Mouse (Mus musculus) midbrain, embryonic 11.5 days (tissue): ENCODE results near the gene Arrdc5. TPM values are rescaled to one million over a fixed set of nuclear protein-coding genes. Genes with fewer than 3 reads are reported as not detected.
A peak's percentile ranks its signal among the peaks of the same experiment; 100 is the strongest.

ENCODE experiments used
- ATAC-seq: fragments of 200-750 bp; cut with Nextera tagmentation; 2 replicates; pipeline ENCODE4 v1.8.0; 2017; ENCODE audit warnings: moderate TSS enrichment, moderate library complexity; ENCODE audit not compliant: low FRiP score
- DNase-seq: peaks from one replicate; pipeline ENCODE4 v3.0.0; 2015; ENCODE audit warnings: low spot score; ENCODE audit errors: missing footprints
- H3K27ac ChIP-seq: fragments of 300-500 bp; sonication (generic); 2 replicates; pipeline ENCODE4 v1.5.1; 2014; ENCODE audit warnings: low read depth, low read length
- H3K27me3 ChIP-seq: fragments of 300-500 bp; sonication (generic); 2 replicates; pipeline ENCODE4 v1.6.1; 2014; ENCODE audit warnings: mild to moderate bottlenecking, low read length, moderate library complexity, mixed read lengths; ENCODE audit not compliant: control insufficient read depth, insufficient read depth
- H3K36me3 ChIP-seq: fragments of 300-500 bp; sonication (generic); 2 replicates; pipeline ENCODE4 v1.6.1; 2014; ENCODE audit warnings: mild to moderate bottlenecking, low read length, moderate library complexity, mixed read lengths; ENCODE audit not compliant: control insufficient read depth, insufficient read depth
- H3K4me1 ChIP-seq: fragments of 300-500 bp; sonication (generic); 2 replicates; pipeline ENCODE4 v1.6.1; 2014; ENCODE audit warnings: low read length; ENCODE audit not compliant: control insufficient read depth, insufficient read depth
- H3K4me2 ChIP-seq: fragments of 300-500 bp; sonication (generic); 2 replicates; pipeline ENCODE4 v1.6.1; 2014; ENCODE audit warnings: mild to moderate bottlenecking, moderate library complexity
- H3K4me3 ChIP-seq: fragments of 300-500 bp; sonication (generic); 2 replicates; pipeline ENCODE4 v1.5.1; 2014; ENCODE audit warnings: low read depth, low read length
- H3K9ac ChIP-seq: fragments of 300-500 bp; sonication (generic); 2 replicates; pipeline ENCODE4 v1.6.1; 2014; ENCODE audit warnings: low read length
- H3K9me3 ChIP-seq: fragments of 300-500 bp; sonication (generic); 2 replicates; pipeline ENCODE4 v1.6.1; 2016; ENCODE audit warnings: low read length; ENCODE audit not compliant: control insufficient read depth
- WGBS: fragments of 180-500 bp; shearing (Covaris S2); extraction: QIAGEN DNeasy Blood & Tissue Kit; methylation state at CpG from one replicate; pipeline ENCODE4 v1.1.7; 2014; 5-methylcytosine and 5-hydroxymethylcytosine counted together
- polyA plus RNA-seq: library from polyadenylated mRNA; unstranded; fragments of >200 nt; fragmentation: Nextera tagmentation; extraction: Ambion mirVana; gene quantifications from 2 replicates; pipeline ENCODE4 v1.2.1, GENCODE M21; 2014

Gene Arrdc5
- polyA plus RNA-seq, 1 experiment from 2014 or later, result not detected

DNA sequence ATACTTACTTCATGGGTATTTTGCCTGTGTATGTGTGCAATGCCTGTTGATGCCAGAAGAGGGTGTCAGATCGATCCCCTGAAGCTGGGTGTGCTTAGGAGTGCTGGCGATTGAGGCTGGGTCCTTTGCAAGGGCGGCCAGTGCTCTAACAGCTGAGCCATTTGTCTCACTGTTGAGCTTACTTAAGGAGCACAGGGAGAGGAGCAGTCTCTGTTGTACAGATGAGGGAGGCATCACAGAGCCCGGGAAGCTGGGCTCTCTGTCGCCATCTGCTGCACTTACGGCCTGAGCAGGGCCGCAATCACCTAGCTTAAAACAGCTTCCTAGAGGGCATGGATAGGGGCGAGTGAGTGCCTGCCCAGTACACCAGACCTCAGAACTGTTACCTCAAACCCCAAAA is 32.9 kb upstream of the Arrdc5 start:
- ATAC-seq, result no peak
- no peaks in the 10 kb centered on the region for H3K9me3 ChIP-seq
- H3K4me1 ChIP-seq, result peaks cover 3% of the 10 kb centered on the region
- no peak overlapping the region for H3K27ac ChIP-seq
- no peak for DNase-seq
- H3K4me2 ChIP-seq, result no peak overlapping the region
- no peaks in the 10 kb centered on the region for H3K27me3 ChIP-seq
- H3K36me3 ChIP-seq, result no peaks in the 10 kb centered on the region
- no peak overlapping the region for H3K4me3 ChIP-seq
- no peak overlapping the region for H3K9ac ChIP-seq
- 38% methylated on average over 8 of the region's 8 CpGs for WGBS

DNA sequence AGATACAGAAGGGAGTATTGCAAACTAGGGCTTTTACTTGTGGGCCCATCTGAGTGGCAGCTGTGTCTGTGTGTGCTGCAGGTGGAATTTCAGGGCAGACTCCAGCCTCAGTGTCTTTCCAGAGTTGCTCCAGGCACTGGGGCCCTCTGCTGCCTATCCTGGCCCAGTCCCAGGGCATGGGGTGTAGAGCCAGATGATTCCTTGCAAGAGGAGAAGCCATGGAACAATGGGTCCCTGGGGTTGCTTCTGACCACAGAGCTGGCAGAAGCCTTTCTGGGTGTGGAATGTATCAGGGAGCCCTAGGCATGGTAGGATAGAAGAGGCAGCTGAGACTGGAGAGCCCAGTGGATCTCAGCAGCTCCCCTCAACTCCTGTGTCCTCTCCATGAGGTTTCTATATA is 31.2 kb upstream of the Arrdc5 start:
- Histone ChIP-seq H3K27me3 (no peaks in the 10 kb centered on the region), H3K9ac (no peak overlapping the region), H3K4me1 (peaks cover 16% of the 10 kb centered on the region), H3K4me3 (no peak overlapping the region), H3K27ac (no peak overlapping the region), H3K9me3 (no peaks in the 10 kb centered on the region), H3K36me3 (no peaks in the 10 kb centered on the region), H3K4me2 (no peak overlapping the region)
- DNase-seq (no peak), ATAC-seq (no peak)

DNA sequence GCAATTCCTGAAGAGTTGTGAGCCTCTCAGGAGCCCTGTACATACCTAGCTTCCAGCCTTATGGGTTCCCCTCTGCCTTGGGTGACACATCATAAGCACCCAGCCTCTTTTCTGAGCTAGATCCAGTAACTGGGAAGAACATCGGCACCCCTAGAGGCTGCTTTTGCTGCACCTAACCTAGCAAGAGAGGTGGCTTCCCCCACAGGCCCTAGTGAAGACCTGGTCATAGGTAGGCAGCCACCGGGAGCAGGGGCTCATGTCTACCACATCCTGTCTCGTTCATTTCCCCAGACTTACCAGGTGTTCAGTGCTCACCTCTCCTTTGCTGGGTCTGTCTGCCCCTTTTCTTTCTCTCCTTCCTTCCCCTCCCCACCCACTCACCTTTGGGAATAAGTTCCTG is 30.3 kb upstream of the Arrdc5 start:
- H3K9ac ChIP-seq, result no peak overlapping the region
- DNase-seq (no peak), ATAC-seq (no peak)
- no peaks in the 10 kb centered on the region for H3K27me3 ChIP-seq
- no peaks in the 10 kb centered on the region for H3K36me3 ChIP-seq
- peaks cover 16% of the 10 kb centered on the region for H3K4me1 ChIP-seq
- no peaks in the 10 kb centered on the region for H3K9me3 ChIP-seq
- H3K4me2 ChIP-seq, result no peak overlapping the region
- 81% methylated on average over 3 of the region's 3 CpGs for WGBS
- no peak overlapping the region for H3K27ac ChIP-seq
- H3K4me3 ChIP-seq, result no peak overlapping the region

DNA sequence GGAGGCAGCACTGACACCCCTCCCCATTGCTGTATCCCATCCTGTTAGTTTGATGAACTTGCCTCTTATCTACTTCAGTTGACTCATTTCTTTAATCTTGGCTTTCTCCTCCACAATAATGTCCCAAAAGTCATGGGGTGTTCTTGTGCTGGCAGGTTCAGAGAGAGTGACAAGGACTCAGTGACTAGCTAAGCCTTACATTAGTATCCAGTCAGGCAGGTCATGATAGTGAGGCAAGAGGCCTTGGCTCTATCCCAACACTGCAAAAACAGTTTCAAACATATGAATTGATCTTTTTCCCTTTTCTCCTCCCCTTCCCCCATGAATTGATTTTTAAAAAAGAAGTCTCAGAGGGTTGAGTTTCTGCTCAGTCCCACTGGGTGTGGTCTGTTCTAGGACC is 29.2 kb upstream of the Arrdc5 start:
- H3K9ac ChIP-seq, result no peak overlapping the region
- H3K4me3 ChIP-seq, result no peak overlapping the region
- H3K27me3 ChIP-seq, result no peaks in the 10 kb centered on the region
- ATAC-seq (no peak), DNase-seq (no peak)
- no peak overlapping the region for H3K27ac ChIP-seq
- H3K9me3 ChIP-seq, result no peaks in the 10 kb centered on the region
- H3K4me1 ChIP-seq, result peaks cover 19% of the 10 kb centered on the region
- H3K36me3 ChIP-seq, result no peaks in the 10 kb centered on the region
- no peak overlapping the region for H3K4me2 ChIP-seq

DNA sequence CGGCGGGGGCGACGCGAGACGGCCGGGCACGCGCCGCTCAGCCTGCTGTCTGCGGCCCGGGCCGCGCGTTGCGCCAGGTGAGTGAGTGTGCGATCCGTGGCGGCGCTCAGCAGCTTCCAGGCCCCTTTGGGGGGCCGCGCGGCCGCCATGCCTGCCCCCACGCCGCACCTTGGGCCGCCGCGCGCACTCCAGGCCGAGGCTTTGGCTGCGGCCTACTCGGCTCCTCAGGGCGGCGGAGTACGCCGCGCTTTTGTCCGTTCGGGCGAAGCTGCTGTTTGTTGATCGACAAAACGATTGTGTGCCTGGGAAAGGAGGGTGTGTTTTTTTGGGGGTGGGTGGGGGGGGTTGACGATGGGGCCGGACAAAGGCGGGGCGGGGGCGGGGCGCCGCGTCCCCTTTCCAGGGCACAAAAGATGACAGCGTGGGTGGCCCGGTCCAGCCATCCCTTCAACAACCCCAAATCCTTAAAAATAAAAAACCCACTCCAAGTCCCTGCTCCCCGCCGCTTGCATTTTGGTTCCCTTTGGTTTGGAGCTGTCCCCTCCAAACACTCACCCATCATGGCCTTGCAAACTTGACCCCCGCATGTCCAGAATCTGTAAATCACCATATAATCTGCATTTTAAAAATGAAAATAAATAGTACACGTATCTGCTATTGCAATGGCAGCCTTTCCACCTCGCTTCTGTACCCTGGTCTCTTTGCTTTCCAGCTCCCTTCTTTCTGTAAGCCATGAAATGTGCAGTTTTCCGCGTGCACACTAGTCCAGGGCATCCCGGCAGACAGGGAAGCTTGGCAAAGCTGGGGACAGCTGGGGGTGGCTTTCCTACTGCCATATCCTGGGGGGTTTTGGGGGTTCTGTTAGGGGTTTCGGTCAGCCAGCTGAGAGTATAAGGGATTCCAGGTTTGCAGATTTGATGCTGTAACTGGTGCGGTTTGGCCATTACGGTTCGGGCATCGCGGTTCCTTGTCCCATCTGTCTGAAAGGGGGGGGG is 26.4 kb upstream of the Arrdc5 start:
- Histone ChIP-seq H3K9me3 (no peaks in the 10 kb centered on the region), H3K4me2 (peak overlapping the region; percentile 73), H3K9ac (peak overlapping the region; percentile 94), H3K4me1 (peaks cover 19% of the 10 kb centered on the region), H3K27me3 (no peaks in the 10 kb centered on the region), H3K4me3 (peak overlapping the region; percentile 90), H3K27ac (peak overlapping the region; percentile 82), H3K36me3 (0 out of 2 replicates have a peak, but pooled peaks cover 2% of the 10 kb centered on the region)
- peak; percentile 64 for ATAC-seq
- WGBS, result 4% methylated on average over 56 of the region's 67 CpGs
- peak; percentile 93 for DNase-seq

DNA sequence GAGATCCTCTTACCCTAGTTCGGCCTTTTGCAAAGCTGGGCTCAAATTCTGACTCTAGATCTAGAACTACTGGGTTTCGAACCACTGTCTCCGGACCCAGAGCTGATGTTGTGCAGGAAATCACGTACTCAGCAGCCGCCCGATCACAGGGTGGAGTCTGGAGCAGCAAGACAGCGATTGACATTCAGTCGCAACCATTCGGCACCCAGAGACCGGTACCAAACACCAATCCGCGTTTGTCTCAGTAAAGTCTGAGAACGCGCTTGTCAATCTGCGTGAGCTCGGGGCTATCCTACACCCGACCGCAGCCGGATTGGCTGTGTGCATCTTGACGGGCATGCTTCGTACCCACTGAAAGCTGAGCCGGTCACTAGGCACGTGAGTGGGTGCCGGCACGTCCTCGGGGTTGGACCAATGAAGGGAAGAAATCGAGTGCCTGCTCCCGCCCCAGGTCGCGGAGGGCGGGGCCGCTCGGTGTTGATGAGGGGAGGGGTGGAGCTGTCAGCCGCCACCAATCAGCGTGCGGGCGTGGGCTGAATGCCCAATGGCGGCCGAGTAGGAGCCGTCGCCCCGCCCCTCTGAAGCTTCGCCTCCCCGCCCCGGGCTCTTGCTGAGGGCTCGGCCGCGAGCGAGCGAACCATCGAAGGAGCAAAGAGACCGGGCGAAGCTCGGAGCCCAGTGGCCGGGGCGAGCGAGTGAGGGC is 25.5 kb upstream of the Arrdc5 start, which contains the start of gene Kdm4b:
Gene Kdm4b (plus strand): TSS at position 613 of the 703 bp plus-strand sequence.
- peak; percentile 99 for ATAC-seq

DNA sequence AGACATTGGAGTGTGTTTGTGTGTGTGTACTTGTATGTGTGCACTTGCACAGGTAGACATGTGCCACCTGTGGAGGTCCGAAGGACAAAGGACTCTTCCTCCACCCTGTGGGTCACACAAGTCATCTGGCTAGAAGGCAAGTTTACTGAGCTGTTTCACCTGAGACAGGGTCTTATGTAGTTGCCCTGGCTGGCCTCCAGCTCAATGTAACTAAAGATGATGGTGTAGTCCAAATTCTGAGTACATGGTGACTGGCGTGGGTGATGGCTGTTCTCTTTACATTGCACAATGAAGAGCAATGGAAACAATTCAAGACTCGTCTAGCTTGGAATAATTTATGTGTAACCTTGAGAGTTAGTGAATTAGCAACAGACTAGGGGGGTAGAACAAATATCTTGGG is 24.3 kb upstream of the Arrdc5 start:
- Histone ChIP-seq H3K9ac (no peak overlapping the region), H3K9me3 (no peaks in the 10 kb centered on the region), H3K27me3 (no peaks in the 10 kb centered on the region), H3K4me2 (no peak overlapping the region), H3K27ac (no peak overlapping the region), H3K4me3 (no peak overlapping the region), H3K4me1 (peaks cover 19% of the 10 kb centered on the region), H3K36me3 (peaks cover 5% of the 10 kb centered on the region)
- WGBS, result 68% methylated on average over 3 of the region's 3 CpGs
- DNase-seq, result no peak
- no peak for ATAC-seq

More for the DNA sequence above, 25.5 kb upstream of the Arrdc5 start, which contains the start of gene Kdm4b:
- H3K36me3 ChIP-seq, result peaks cover 2% of the 10 kb centered on the region; the same call in 1 of the 2 replicates
- peak within 1 kb of the TSS; percentile 94 for H3K9ac ChIP-seq
- H3K4me1 ChIP-seq, result peaks cover 19% of the 10 kb centered on the region
- no peaks in the 10 kb centered on the region for H3K9me3 ChIP-seq
- no peaks in the 10 kb centered on the region for H3K27me3 ChIP-seq
- under 1% methylated on average over 47 of the region's 57 CpGs for WGBS
- DNase-seq, result peak; percentile 100
- H3K27ac ChIP-seq, result peak within 1 kb of the TSS; percentile 82
- peak within 1 kb of the TSS; percentile 90 for H3K4me3 ChIP-seq
- H3K4me2 ChIP-seq, result peak within 1 kb of the TSS; percentile 73

DNA sequence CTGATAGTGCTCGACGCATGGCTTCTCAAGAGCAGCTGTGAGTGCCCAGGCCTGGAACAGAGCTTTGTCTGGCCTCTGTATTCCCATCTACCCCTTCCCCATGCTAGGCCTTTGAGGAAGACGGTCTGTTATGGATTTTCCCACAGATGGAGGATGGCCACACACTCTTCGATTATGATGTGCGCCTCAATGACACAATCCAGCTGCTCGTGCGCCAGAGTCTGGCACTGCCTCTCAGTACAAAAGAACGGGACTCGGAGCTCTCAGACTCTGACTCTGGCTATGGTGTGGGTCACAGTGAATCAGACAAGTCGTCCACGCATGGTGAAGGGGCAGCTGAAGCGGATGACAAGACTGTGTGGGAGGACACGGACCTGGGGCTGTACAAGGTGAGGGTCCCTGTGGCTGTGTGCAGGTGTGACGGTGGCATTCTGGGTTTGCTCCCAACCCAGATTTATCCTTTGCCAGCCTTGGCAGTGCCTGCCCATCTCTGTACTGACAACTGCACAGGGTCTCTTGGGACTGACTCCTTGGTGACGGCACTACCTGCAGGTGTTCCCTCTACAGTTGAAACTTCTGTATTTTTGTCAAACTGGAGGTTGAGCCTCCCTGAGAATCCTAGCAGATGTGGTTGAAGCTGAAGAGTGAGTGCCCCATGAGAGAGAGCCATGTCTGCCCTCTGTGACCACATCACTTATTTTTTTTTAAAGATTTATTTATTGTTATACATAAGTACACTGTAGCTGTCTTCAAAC is 9.3 kb upstream of the Arrdc5 start:
- Histone ChIP-seq H3K9ac (no peak overlapping the region), H3K36me3 (peaks cover 46% of the 10 kb centered on the region)

More for the DNA sequence above, 9.3 kb upstream of the Arrdc5 start:
- Histone ChIP-seq H3K4me1 (peaks cover 23% of the 10 kb centered on the region), H3K27me3 (no peaks in the 10 kb centered on the region), H3K4me3 (no peak overlapping the region), H3K9me3 (no peaks in the 10 kb centered on the region), H3K27ac (no peak overlapping the region), H3K4me2 (no peak overlapping the region)
- 92% methylated on average over 15 of the region's 15 CpGs for WGBS
- no peak for ATAC-seq
- no peak for DNase-seq
